Mouse (Mus musculus): ENCODE measurements around the gene Alg2. TPM values are rescaled to one million over a fixed set of nuclear protein-coding genes. Genes with fewer than 3 reads are reported as not detected.

The Alg2 gene
- polyA plus RNA-seq, 1 experiment from 2014 or later, result 352 TPM

DNA sequence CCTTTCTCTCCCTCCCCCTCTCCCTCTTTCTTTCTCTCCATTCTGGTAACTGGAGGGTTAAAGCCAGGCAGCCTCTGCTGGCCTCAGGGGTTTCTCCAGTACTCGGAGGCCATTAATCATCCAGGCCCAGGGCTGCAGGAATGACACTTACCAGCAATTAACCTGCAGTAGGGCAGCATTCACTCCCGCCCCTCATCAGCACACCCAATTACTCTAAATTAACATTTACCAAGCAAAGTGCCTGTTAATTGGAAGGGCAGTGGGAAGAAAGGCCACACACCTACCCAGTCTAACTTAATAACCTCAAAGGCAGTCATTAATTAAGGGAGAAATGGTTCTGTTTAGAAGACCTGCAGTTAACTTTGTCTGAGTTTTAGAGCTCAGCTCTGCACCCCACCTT lies 49.8 kb downstream of the Alg2 start:
- Histone ChIP-seq H3K9ac (ENCODE audit: low read depth, low read length) (no peak overlapping the region), H3K4me1 (ENCODE audit: control insufficient read depth, insufficient read depth, low read depth, low read length) (peaks cover 2% of the 10 kb centered on the region; the same call in 1 of the 2 replicates), H3K27me3 (replicated peaks; ENCODE audit: control insufficient read depth, insufficient read depth, low read length) (peaks cover 3% of the 10 kb centered on the region), H3K4me2 (ENCODE audit: low read length) (no peak overlapping the region), H3K27ac (ENCODE audit: low read depth, low read length) (no peak overlapping the region), H3K36me3 (ENCODE audit: control insufficient read depth, insufficient read depth, low read length) (no peaks in the 10 kb centered on the region), H3K4me3 (ENCODE audit: low read length) (no peak overlapping the region), H3K9me3 (ENCODE audit: control insufficient read depth, low read length) (peaks cover 5% of the 10 kb centered on the region; the same call in 1 of the 2 replicates)
- 13% methylated on average over 2 of the region's 2 CpGs for WGBS
- peak; percentile 49; the same call in 1 of the 2 replicates for ATAC-seq

DNA sequence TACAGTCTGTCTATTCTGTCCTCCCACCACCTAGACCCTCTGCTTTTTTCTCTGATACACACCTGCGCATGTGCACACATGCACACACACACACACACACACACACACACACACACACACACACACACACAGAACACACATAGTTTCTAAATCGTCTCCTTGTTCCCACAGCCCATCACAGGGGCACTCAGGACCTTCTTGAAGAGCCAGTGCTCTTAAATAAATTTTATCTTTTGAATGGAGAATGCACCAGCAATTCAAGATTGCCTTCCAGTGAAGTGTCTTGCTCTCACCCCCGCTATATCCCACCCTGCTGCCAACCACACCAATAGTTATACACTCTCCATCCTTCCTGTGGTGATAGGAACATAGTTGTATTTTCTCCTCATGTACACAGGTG lies 51.2 kb downstream of the Alg2 start:
- no peak overlapping the region for H3K4me3 ChIP-seq (ENCODE audit: low read length)
- ATAC-seq, result no peak
- H3K36me3 ChIP-seq (ENCODE audit: control insufficient read depth, insufficient read depth, low read length), result no peaks in the 10 kb centered on the region
- peaks cover 3% of the 10 kb centered on the region for H3K27me3 ChIP-seq (replicated peaks; ENCODE audit: control insufficient read depth, insufficient read depth, low read length)
- H3K27ac ChIP-seq (ENCODE audit: low read depth, low read length), result no peak overlapping the region
- H3K9me3 ChIP-seq (ENCODE audit: control insufficient read depth, low read length), result no peaks in the 10 kb centered on the region
- 92% methylated on average over 3 of the region's 3 CpGs for WGBS
- H3K4me2 ChIP-seq (ENCODE audit: low read length), result no peak overlapping the region
- peaks cover 2% of the 10 kb centered on the region; the same call in 1 of the 2 replicates for H3K4me1 ChIP-seq (ENCODE audit: control insufficient read depth, insufficient read depth, low read depth, low read length)
- no peak overlapping the region for H3K9ac ChIP-seq (ENCODE audit: low read depth, low read length)

GRCm38 (mm10) chr4:47422194-47422593 lies 51.9 kb downstream of the Alg2 start:
- H3K4me1 ChIP-seq (ENCODE audit: control insufficient read depth, insufficient read depth, low read depth, low read length), result peaks cover 2% of the 10 kb centered on the region; the same call in 1 of the 2 replicates
- H3K9me3 ChIP-seq (ENCODE audit: control insufficient read depth, low read length), result no peaks in the 10 kb centered on the region
- no peak for ATAC-seq
- no peak overlapping the region for H3K27ac ChIP-seq (ENCODE audit: low read depth, low read length)
- no peak overlapping the region for H3K9ac ChIP-seq (ENCODE audit: low read depth, low read length)
- H3K36me3 ChIP-seq (ENCODE audit: control insufficient read depth, insufficient read depth, low read length), result no peaks in the 10 kb centered on the region
- H3K27me3 ChIP-seq (replicated peaks; ENCODE audit: control insufficient read depth, insufficient read depth, low read length), result peaks cover 3% of the 10 kb centered on the region
- no peak overlapping the region for H3K4me2 ChIP-seq (ENCODE audit: low read length)
- no peak overlapping the region for H3K4me3 ChIP-seq (ENCODE audit: low read length)
- WGBS, result 19% methylated on average over 3 of the region's 3 CpGs

DNA sequence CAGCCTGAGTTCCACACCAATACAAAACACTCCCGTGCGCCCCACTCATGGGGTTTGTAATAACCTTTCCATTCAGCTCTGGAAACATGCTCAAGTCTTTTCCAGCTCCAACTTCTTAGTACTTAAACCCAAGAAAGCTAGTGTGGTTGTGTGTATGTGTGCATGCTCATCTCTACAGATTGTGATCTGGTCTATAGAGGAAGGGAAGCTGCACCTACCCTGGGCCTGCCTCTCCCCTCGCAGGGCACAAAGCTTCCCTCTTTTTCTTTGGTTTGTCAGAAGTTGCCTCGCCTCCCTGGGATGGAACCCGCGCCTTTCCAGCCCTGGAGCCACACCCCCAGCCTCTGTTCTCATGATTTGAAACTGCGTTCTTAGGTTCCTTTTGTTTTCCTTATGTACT lies 53.9 kb downstream of the Alg2 start:
- Histone ChIP-seq H3K9ac (ENCODE audit: low read depth, low read length) (no peak overlapping the region), H3K4me1 (ENCODE audit: control insufficient read depth, insufficient read depth, low read depth, low read length) (peaks cover 2% of the 10 kb centered on the region; the same call in 1 of the 2 replicates), H3K4me2 (ENCODE audit: low read length) (no peak overlapping the region), H3K27me3 (replicated peaks; ENCODE audit: control insufficient read depth, insufficient read depth, low read length) (peaks cover 3% of the 10 kb centered on the region), H3K27ac (ENCODE audit: low read depth, low read length) (no peak overlapping the region), H3K4me3 (ENCODE audit: low read length) (no peak overlapping the region), H3K9me3 (ENCODE audit: control insufficient read depth, low read length) (no peaks in the 10 kb centered on the region), H3K36me3 (ENCODE audit: control insufficient read depth, insufficient read depth, low read length) (no peaks in the 10 kb centered on the region)
- WGBS, result 35% methylated on average over 7 of the region's 7 CpGs
- ATAC-seq, result no peak

DNA sequence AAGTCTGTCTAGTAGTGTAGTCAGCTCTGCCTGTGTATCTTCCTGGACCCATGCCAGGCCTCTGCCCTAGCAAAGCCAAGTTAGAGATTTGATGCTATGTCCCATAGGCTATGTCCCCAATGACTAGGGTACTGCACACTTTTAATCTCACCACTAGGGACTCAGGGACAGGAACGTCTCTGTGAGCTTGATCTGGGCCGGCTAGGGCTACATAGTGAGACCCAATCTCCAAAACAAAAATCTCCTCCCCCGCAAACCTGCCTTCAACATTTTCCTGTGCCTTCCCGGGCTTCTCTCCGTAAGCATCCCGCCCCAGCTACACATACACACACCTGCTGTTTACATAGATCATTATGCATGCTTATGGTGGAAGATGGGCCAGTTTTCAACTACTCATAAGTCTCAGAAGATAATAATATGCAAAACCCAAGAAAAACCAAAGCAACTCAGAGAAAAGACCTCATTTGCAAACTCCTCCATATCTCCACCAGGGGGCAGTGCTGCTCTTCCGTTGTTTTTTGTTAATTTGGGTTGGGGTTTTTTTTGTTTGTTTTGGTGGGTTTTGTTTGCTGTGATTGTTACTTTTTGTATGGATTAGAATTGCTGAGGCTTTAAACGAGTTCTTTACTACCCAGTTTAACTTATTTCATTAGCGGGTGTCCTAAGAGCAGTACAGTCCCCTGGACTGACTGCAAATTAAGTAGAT lies 54.7 kb downstream of the Alg2 start:
- ATAC-seq, result peak; percentile 34; the same call in 1 of the 2 replicates
- WGBS, result 23% methylated on average over 9 of the region's 9 CpGs
- Histone ChIP-seq H3K36me3 (ENCODE audit: control insufficient read depth, insufficient read depth, low read length) (no peaks in the 10 kb centered on the region), H3K4me2 (ENCODE audit: low read length) (no peak overlapping the region), H3K4me3 (ENCODE audit: low read length) (no peak overlapping the region), H3K4me1 (ENCODE audit: control insufficient read depth, insufficient read depth, low read depth, low read length) (no peaks in the 10 kb centered on the region), H3K27me3 (replicated peaks; ENCODE audit: control insufficient read depth, insufficient read depth, low read length) (peaks cover 3% of the 10 kb centered on the region), H3K27ac (ENCODE audit: low read depth, low read length) (no peak overlapping the region), H3K9me3 (ENCODE audit: control insufficient read depth, low read length) (no peaks in the 10 kb centered on the region), H3K9ac (ENCODE audit: low read depth, low read length) (no peak overlapping the region)

- no peaks in the 10 kb centered on the region for H3K9me3 ChIP-seq (ENCODE audit: control insufficient read depth, low read length)
- WGBS, result 68% methylated on average over 3 of the region's 3 CpGs
- H3K4me2 ChIP-seq (ENCODE audit: low read length), result no peak overlapping the region
- H3K9ac ChIP-seq (ENCODE audit: low read depth, low read length), result no peak overlapping the region
- H3K4me3 ChIP-seq (ENCODE audit: low read length), result no peak overlapping the region
- no peaks in the 10 kb centered on the region for H3K36me3 ChIP-seq (ENCODE audit: control insufficient read depth, insufficient read depth, low read length)
- H3K4me1 ChIP-seq (ENCODE audit: control insufficient read depth, insufficient read depth, low read depth, low read length), result no peaks in the 10 kb centered on the region
- no peak for ATAC-seq
- no peak overlapping the region for H3K27ac ChIP-seq (ENCODE audit: low read depth, low read length)
- H3K27me3 ChIP-seq (replicated peaks; ENCODE audit: control insufficient read depth, insufficient read depth, low read length), result peaks cover 3% of the 10 kb centered on the region
Measured at GRCm38 (mm10) chr4:47417871-47418270, 56.3 kb downstream of the Alg2 start.

Other genes starting within 250 kb of the Alg2 start
- 17.7 and 27.1 TPM in 2 replicates for gene Tgfbr1, start 121.1 kb downstream of the Alg2 start, polyA plus RNA-seq (2015; fragmentation: Nextera tagmentation; extraction: Ambion mirVana)
- gene Sec61b, start 325 bp upstream of the Alg2 start, polyA plus RNA-seq (2015; fragmentation: Nextera tagmentation; extraction: Ambion mirVana), result 233 and 244 TPM in 2 replicates

Measured in hindbrain, embryonic 16.5 days (tissue).